Mouse (Mus musculus) stomach, embryonic 16.5 days (tissue): ENCODE data around the gene Sh3bp5l. TPM values are rescaled to one million over a fixed set of nuclear protein-coding genes. Genes with fewer than 3 reads are reported as not detected.
"Not testable (repeated sequence)": the region's sequence is repeated elsewhere in the genome, so short reads cannot be mapped to it uniquely, and the experiment has no call there.

Source experiments
- ATAC-seq: fragments of 200-750 bp; cut with Nextera tagmentation; 2 replicates; pipeline ENCODE4 v1.8.0; 2017; ENCODE audit warnings: moderate number of reproducible peaks, moderate TSS enrichment; ENCODE audit not compliant: insufficient read depth, low FRiP score
- H3K27ac ChIP-seq: fragments of 300-500 bp; sonication (generic); 2 replicates; pipeline ENCODE4 v1.5.1; 2014; ENCODE audit warnings: low read length
- H3K27me3 ChIP-seq: fragments of 300-500 bp; sonication (generic); 2 replicates; pipeline ENCODE4 v1.6.1; 2014; ENCODE audit warnings: low read length, control low read depth, mixed read lengths; ENCODE audit not compliant: control insufficient read depth, insufficient read depth
- H3K36me3 ChIP-seq: fragments of 300-500 bp; sonication (generic); 2 replicates; pipeline ENCODE4 v1.6.1; 2014; ENCODE audit warnings: low read length; ENCODE audit not compliant: control insufficient read depth, insufficient read depth
- H3K4me1 ChIP-seq: fragments of 300-500 bp; sonication (generic); 2 replicates; pipeline ENCODE4 v1.6.1; 2014; ENCODE audit warnings: low read length, control low read depth, mixed read lengths; ENCODE audit not compliant: control insufficient read depth, insufficient read depth
- H3K4me2 ChIP-seq: fragments of 300-500 bp; sonication (generic); 2 replicates; pipeline ENCODE4 v1.6.1; 2014; ENCODE audit warnings: low read depth, low read length, mixed read lengths
- H3K4me3 ChIP-seq: fragments of 300-500 bp; sonication (generic); replicated peaks from 2 replicates; pipeline ENCODE4 v1.5.1; 2014; ENCODE audit warnings: mild to moderate bottlenecking, low read length
- H3K9ac ChIP-seq: fragments of 300-500 bp; sonication (generic); 2 replicates; pipeline ENCODE4 v1.6.1; 2014; ENCODE audit warnings: low read length
- H3K9me3 ChIP-seq: fragments of 300-500 bp; sonication (generic); replicated peaks from 2 replicates; pipeline ENCODE4 v1.6.1; 2016; ENCODE audit warnings: low read length, control low read depth; ENCODE audit not compliant: control insufficient read depth
- WGBS: fragments of 180-500 bp; shearing (Covaris S2); extraction: QIAGEN DNeasy Blood & Tissue Kit; methylation state at CpG from one replicate; pipeline ENCODE4 v1.1.7; 2014; 5-methylcytosine and 5-hydroxymethylcytosine counted together
- polyA plus RNA-seq: library from polyadenylated mRNA; unstranded; fragments of >200 nt; fragmentation: Nextera tagmentation; extraction: Ambion mirVana; gene quantifications from 2 replicates; pipeline ENCODE4 v1.2.1, GENCODE M21; 2015

The Sh3bp5l gene
- polyA plus RNA-seq, 1 experiment from 2014 or later = 29.8 TPM

DNA sequence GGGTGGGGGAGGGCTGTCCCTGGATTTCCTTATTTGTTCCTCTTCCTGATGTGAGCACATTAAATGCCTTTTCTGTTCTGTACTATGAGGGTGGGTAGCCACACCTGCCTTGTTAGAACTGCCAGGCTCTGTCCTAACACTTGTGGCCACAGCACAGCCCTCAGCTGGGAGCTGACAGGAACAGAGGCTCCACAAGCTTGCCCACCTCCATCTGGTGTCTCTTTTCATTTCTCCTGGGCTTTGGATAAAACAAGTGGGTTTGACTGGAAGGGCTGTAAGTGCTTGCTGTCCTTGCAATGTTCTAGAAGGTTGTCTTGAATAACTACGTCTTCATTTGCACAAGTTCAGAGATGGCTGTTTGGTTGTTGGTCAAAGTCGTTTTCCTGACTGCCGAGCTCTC is 24.4 kb downstream of the Sh3bp5l start:
- Histone ChIP-seq H3K4me1 (no peaks in the 10 kb centered on the region), H3K4me3 (no peak overlapping the region), H3K9me3 (no peaks in the 10 kb centered on the region), H3K4me2 (no peak overlapping the region), H3K27me3 (no peaks in the 10 kb centered on the region), H3K9ac (no peak overlapping the region), H3K27ac (0 out of 2 replicates have a peak overlapping the region, but pooled peaks have one; percentile 34), H3K36me3 (no peaks in the 10 kb centered on the region)
- ATAC-seq = no peak
- 67% methylated on average over 3 of the region's 3 CpGs for WGBS

GRCm38 (mm10) chr11:58357042-58357441 is 26.5 kb downstream of the Sh3bp5l start:
- no peak for ATAC-seq
- 86% methylated on average over 3 of the region's 3 CpGs for WGBS
- H3K27ac ChIP-seq = no peak overlapping the region
- H3K9me3 ChIP-seq = no peaks in the 10 kb centered on the region
- no peak overlapping the region for H3K4me3 ChIP-seq
- H3K27me3 ChIP-seq = no peaks in the 10 kb centered on the region
- H3K36me3 ChIP-seq = no peaks in the 10 kb centered on the region
- no peaks in the 10 kb centered on the region for H3K4me1 ChIP-seq
- no peak overlapping the region for H3K4me2 ChIP-seq
- no peak overlapping the region for H3K9ac ChIP-seq

DNA sequence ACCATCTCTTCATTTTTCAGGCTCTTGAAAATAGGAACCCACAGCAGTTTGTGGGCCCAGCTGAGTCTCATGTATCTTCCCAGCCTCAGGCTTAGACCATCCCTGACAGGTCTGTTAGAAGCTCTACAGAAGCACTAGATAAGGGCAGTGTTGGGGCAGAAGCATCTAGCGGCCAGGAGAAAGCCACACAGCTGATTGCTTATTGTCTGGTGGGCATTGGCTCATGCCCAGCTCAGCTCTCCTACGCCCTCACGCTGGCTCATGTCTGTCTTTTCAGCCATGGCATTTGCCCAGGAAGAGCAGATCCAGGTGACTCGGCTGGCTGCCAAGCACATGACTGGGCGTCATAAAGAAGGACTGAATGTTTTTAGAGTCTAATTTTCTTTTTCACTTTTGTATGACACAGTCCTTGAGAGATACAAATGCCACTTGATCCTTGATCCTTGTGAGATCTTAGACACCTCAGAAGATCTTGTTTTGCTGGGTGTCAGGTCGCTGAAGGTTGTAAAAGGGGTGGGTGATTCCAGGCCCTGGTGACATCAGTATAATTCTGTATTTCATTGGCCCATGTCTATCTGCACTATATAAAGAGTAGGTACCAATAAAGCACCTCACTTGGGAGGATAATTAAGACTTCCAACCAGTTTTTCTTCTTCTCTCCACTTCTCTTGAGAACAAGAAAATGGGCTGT is 27.5 kb downstream of the Sh3bp5l start:
- H3K4me1 ChIP-seq = no peaks in the 10 kb centered on the region
- no peaks in the 10 kb centered on the region for H3K27me3 ChIP-seq
- no peak overlapping the region for H3K4me3 ChIP-seq
- no peaks in the 10 kb centered on the region for H3K9me3 ChIP-seq
- H3K27ac ChIP-seq = peak overlapping the region; percentile 73
- H3K4me2 ChIP-seq = no peak overlapping the region
- H3K9ac ChIP-seq = no peak overlapping the region
- no peak for ATAC-seq
- 76% methylated on average over 6 of the region's 6 CpGs for WGBS
- no peaks in the 10 kb centered on the region for H3K36me3 ChIP-seq

DNA sequence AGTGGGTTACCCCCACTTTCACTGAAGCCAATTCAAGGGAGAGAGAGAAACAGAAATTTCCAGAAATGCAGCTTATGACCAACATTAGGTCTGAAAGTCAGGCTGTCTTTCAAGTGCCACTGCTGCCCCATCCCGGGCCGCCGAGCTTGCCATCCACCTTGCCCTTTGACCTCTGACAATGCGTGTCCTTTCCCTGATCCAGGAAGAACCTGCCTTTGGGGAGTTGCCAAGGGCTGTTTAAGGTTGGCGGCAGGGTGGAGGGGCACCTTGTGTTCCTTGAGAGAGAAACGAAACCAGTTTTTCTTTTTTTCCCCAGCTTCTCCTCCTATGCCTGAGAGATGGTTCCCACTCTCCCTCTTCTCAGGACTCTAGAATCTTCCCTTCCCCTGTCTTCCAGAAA is 32.0 kb downstream of the Sh3bp5l start:
- not testable (repeated sequence) for H3K4me3 ChIP-seq, H3K36me3 ChIP-seq, H3K27ac ChIP-seq, H3K9ac ChIP-seq, H3K4me1 ChIP-seq, H3K4me2 ChIP-seq, H3K9me3 ChIP-seq, H3K27me3 ChIP-seq, ATAC-seq
- no CpG with 5 or more reads among the region's 6 CpGs for WGBS

DNA sequence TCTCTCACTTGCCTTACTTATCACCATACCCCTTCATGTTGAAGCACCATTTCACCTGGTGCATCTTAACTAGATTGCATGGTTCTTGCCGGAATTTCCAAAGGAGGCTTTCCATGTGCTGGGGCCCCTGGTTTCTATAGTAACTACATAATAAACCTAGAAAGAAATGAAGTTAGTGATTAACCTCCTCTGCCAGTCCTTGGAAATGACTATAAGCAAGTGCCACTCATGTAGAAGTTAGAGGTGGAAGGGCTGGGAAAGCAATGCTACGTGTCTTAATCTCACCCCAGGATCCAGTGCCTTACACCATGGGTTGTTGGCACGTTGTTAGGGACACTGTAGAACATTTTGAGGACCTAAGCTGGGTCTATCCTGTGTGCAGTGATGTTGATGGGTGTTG is 33.9 kb downstream of the Sh3bp5l start:
- Histone ChIP-seq H3K27ac (peak overlapping the region; percentile 66), H3K4me2 (no peak overlapping the region), H3K9me3 (no peaks in the 10 kb centered on the region), H3K4me3 (no peak overlapping the region), H3K36me3 (no peaks in the 10 kb centered on the region), H3K4me1 (no peaks in the 10 kb centered on the region), H3K27me3 (no peaks in the 10 kb centered on the region), H3K9ac (no peak overlapping the region)
- no peak for ATAC-seq
- 59% methylated on average over 3 of the region's 3 CpGs for WGBS

GRCm38 (mm10) chr11:58366191-58366590 is 35.7 kb downstream of the Sh3bp5l start:
- no CpG with 5 or more reads among the region's 6 CpGs for WGBS
- H3K4me3 ChIP-seq, H3K9ac ChIP-seq, H3K27ac ChIP-seq, ATAC-seq, H3K27me3 ChIP-seq, H3K4me2 ChIP-seq, H3K4me1 ChIP-seq, H3K9me3 ChIP-seq, H3K36me3 ChIP-seq: not testable (repeated sequence)

GRCm38 (mm10) chr11:58377273-58377672 is 46.7 kb downstream of the Sh3bp5l start:
- H3K4me3 ChIP-seq = no peak overlapping the region
- WGBS = 68% methylated on average over 2 of the region's 2 CpGs
- ATAC-seq = peak; percentile 48; the same call in 1 of the 2 replicates
- H3K27ac ChIP-seq = no peak overlapping the region
- H3K9me3 ChIP-seq = no peaks in the 10 kb centered on the region
- H3K36me3 ChIP-seq = no peaks in the 10 kb centered on the region
- no peak overlapping the region for H3K9ac ChIP-seq
- H3K4me2 ChIP-seq = no peak overlapping the region
- H3K4me1 ChIP-seq = no peaks in the 10 kb centered on the region
- H3K27me3 ChIP-seq = no peaks in the 10 kb centered on the region

GRCm38 (mm10) chr11:58377686-58378085 is 47.2 kb downstream of the Sh3bp5l start:
- Histone ChIP-seq H3K9me3 (no peaks in the 10 kb centered on the region), H3K4me3 (no peak overlapping the region), H3K4me1 (no peaks in the 10 kb centered on the region), H3K27me3 (no peaks in the 10 kb centered on the region), H3K4me2 (no peak overlapping the region), H3K36me3 (no peaks in the 10 kb centered on the region), H3K9ac (no peak overlapping the region), H3K27ac (no peak overlapping the region)
- ATAC-seq = no peak
- 17% methylated on average over 1 of the region's 1 CpGs for WGBS

- WGBS = 87% methylated on average over 3 of the region's 3 CpGs
- Histone ChIP-seq H3K27ac (peak within 1 kb of the TSS; percentile 82; the same call in 1 of the 2 replicates), H3K4me1 (no peaks in the 10 kb centered on the region), H3K9me3 (no peaks in the 10 kb centered on the region), H3K9ac (no peak within 1 kb of the TSS), H3K27me3 (no peaks in the 10 kb centered on the region), H3K36me3 (no peaks in the 10 kb centered on the region), H3K4me2 (no peak within 1 kb of the TSS), H3K4me3 (peak within 1 kb of the TSS; percentile 13)
- ATAC-seq = peak; percentile 27; the same call in 1 of the 2 replicates
Observed at GRCm38 (mm10) chr11:58378763-58379278, 48.3 kb downstream of the Sh3bp5l start, which contains the start of gene Lypd8. Gene Lypd8, plus strand, starts transcription at chr11:58379043.
